Mouse (Mus musculus) stomach, embryonic 14.5 days (tissue): Measurements from ENCODE around the gene Hnrnpa3. TPM values are rescaled to one million over a fixed set of nuclear protein-coding genes. Genes with fewer than 3 reads are reported as not detected.
"Not testable (repeated sequence)": the region's sequence is repeated elsewhere in the genome, so short reads cannot be mapped to it uniquely, and the experiment has no call there.

Experiments
- ATAC-seq: fragments of 200-750 bp; cut with Nextera tagmentation; 2 replicates; pipeline ENCODE4 v1.8.0; 2017; ENCODE audit warnings: low read depth, moderate TSS enrichment; ENCODE audit not compliant: insufficient number of reproducible peaks, insufficient read depth, low FRiP score
- H3K27ac ChIP-seq: fragments of 300-500 bp; sonication (generic); 2 replicates; pipeline ENCODE4 v1.5.1; 2014; ENCODE audit warnings: mild to moderate bottlenecking, low read length, moderate library complexity, mixed read lengths
- H3K27me3 ChIP-seq: fragments of 300-500 bp; sonication (generic); 2 replicates; pipeline ENCODE4 v1.6.1; 2014; ENCODE audit warnings: low read length, control low read depth, mixed read lengths; ENCODE audit not compliant: control insufficient read depth, insufficient read depth
- H3K36me3 ChIP-seq: fragments of 300-500 bp; sonication (generic); 2 replicates; pipeline ENCODE4 v1.6.1; 2014; ENCODE audit warnings: mild to moderate bottlenecking, control low read depth, low read length, moderate library complexity, mixed read lengths; ENCODE audit not compliant: control insufficient read depth, insufficient read depth
- H3K4me1 ChIP-seq: fragments of 300-500 bp; sonication (generic); 2 replicates; pipeline ENCODE4 v1.6.1; 2014; ENCODE audit warnings: low read length, control low read depth, mixed read lengths; ENCODE audit not compliant: control insufficient read depth, insufficient read depth
- H3K4me2 ChIP-seq: fragments of 300-500 bp; sonication (generic); replicated peaks from 2 replicates; pipeline ENCODE4 v1.6.1; 2014; ENCODE audit warnings: low read depth, low read length, control low read depth
- H3K4me3 ChIP-seq: fragments of 300-500 bp; sonication (generic); 2 replicates; pipeline ENCODE4 v1.5.1; 2014; ENCODE audit warnings: low read depth, low read length, control low read depth
- H3K9ac ChIP-seq: fragments of 300-500 bp; sonication (generic); replicated peaks from 2 replicates; pipeline ENCODE4 v1.6.1; 2014; ENCODE audit warnings: low read depth, mild to moderate bottlenecking, control low read depth, low read length, moderate library complexity, mixed read lengths
- H3K9me3 ChIP-seq: fragments of 300-500 bp; sonication (generic); 2 replicates; pipeline ENCODE4 v1.6.1; 2016; ENCODE audit warnings: low read depth, low read length, control low read depth; ENCODE audit not compliant: control insufficient read depth
- WGBS: fragments of 180-500 bp; shearing (Covaris S2); extraction: QIAGEN DNeasy Blood & Tissue Kit; methylation state at CpG from one replicate; pipeline ENCODE4 v1.1.7; 2014; 5-methylcytosine and 5-hydroxymethylcytosine counted together
- polyA plus RNA-seq: library from polyadenylated mRNA; unstranded; fragments of >200 nt; fragmentation: Nextera tagmentation; extraction: Ambion mirVana; gene quantifications from 2 replicates; pipeline ENCODE4 v1.2.1, GENCODE M21; 2014

Gene Hnrnpa3
- polyA plus RNA-seq = 247 and 253 TPM in 2 replicates

GRCm38 (mm10) chr2:75658727-75659628, at the start of gene Hnrnpa3:
Gene Hnrnpa3 (plus strand): TSS chr2:75659261.
- Histone ChIP-seq H3K4me3 (peak within 1 kb of the TSS; percentile 86), H3K9me3 (no peaks in the 10 kb centered on the region), H3K27me3 (no peaks in the 10 kb centered on the region), H3K9ac (peak within 1 kb of the TSS; percentile 95), H3K4me1 (peaks cover 13% of the 10 kb centered on the region), H3K4me2 (peak within 1 kb of the TSS; percentile 92), H3K36me3 (peaks cover 27% of the 10 kb centered on the region), H3K27ac (peak within 1 kb of the TSS; percentile 99)
- under 1% methylated on average over 92 of the region's 102 CpGs for WGBS
- ATAC-seq = peak; percentile 95

GRCm38 (mm10) chr2:75609971-75610370, 49.1 kb upstream of the Hnrnpa3 start:
- Histone ChIP-seq H3K36me3 (no peaks in the 10 kb centered on the region), H3K4me1 (peaks cover 16% of the 10 kb centered on the region), H3K4me3 (no peak overlapping the region), H3K27ac (peak overlapping the region; percentile 33; the same call in 1 of the 2 replicates), H3K27me3 (no peaks in the 10 kb centered on the region), H3K4me2 (peak overlapping the region; percentile 49), H3K9ac (0 out of 2 replicates have a peak overlapping the region, but pooled peaks have one; percentile 14), H3K9me3 (no peaks in the 10 kb centered on the region)
- 71% methylated on average over 15 of the region's 15 CpGs for WGBS
- ATAC-seq = no peak

- not testable (repeated sequence) for ATAC-seq, H3K9ac ChIP-seq, H3K27me3 ChIP-seq, H3K36me3 ChIP-seq, H3K4me3 ChIP-seq, H3K9me3 ChIP-seq, H3K4me2 ChIP-seq, H3K27ac ChIP-seq
- WGBS = 85% methylated on average over 7 of the region's 7 CpGs
- peaks cover 16% of the 10 kb centered on the region for H3K4me1 ChIP-seq
Observed at GRCm38 (mm10) chr2:75610602-75611001, 48.5 kb upstream of the Hnrnpa3 start.

DNA sequence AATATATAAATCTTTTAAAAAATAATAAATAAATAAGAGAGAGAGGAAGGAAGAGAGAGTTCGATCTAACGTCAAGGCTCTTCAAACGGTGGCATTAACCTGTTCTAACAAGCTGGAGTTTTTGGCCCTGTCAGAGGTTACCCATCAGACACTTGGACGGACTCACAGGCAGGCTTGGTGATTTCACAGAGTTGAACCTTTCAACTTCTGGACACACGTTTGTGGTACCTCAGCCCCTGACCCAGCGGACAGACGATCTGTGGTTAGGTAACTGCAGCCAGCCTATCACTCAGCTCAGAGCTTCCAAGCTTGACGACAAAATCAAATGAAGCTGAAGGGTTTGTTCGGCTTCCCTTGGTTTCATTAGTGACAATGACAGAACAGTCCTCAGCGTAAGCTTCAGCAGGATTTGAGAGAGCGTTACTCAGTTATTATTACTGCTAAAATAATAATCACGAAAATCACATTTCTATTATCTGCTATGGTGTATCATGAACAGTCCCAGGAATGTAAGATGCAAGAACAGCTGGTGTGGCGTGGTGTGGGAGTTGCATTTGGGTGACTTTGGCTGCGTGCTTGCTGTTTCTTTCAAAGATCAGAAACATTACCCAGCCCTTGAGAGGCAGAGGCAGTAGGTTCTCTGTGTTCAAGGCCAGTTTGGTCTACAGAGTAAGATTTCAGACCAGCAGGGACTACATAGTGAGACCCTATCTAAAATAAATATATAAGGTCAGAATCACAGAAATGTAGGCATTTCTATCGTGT, 47.8 kb upstream of the Hnrnpa3 start:
- no peak overlapping the region for H3K4me2 ChIP-seq
- H3K27ac ChIP-seq = no peak overlapping the region
- WGBS = 80% methylated on average over 15 of the region's 15 CpGs
- H3K27me3 ChIP-seq = no peaks in the 10 kb centered on the region
- no peak overlapping the region for H3K4me3 ChIP-seq
- no peaks in the 10 kb centered on the region for H3K9me3 ChIP-seq
- H3K36me3 ChIP-seq = no peaks in the 10 kb centered on the region
- no peak overlapping the region for H3K9ac ChIP-seq
- H3K4me1 ChIP-seq = peaks cover 16% of the 10 kb centered on the region
- ATAC-seq = no peak

- no peak overlapping the region for H3K4me3 ChIP-seq
- no peaks in the 10 kb centered on the region for H3K36me3 ChIP-seq
- H3K4me2 ChIP-seq = no peak overlapping the region
- H3K9me3 ChIP-seq = no peaks in the 10 kb centered on the region
- no peak overlapping the region for H3K27ac ChIP-seq
- 85% methylated on average over 2 of the region's 2 CpGs for WGBS
- H3K27me3 ChIP-seq = no peaks in the 10 kb centered on the region
- peaks cover 16% of the 10 kb centered on the region for H3K4me1 ChIP-seq
- no peak for ATAC-seq
- H3K9ac ChIP-seq = no peak overlapping the region
Observed at GRCm38 (mm10) chr2:75612006-75612405, 47.1 kb upstream of the Hnrnpa3 start.

DNA sequence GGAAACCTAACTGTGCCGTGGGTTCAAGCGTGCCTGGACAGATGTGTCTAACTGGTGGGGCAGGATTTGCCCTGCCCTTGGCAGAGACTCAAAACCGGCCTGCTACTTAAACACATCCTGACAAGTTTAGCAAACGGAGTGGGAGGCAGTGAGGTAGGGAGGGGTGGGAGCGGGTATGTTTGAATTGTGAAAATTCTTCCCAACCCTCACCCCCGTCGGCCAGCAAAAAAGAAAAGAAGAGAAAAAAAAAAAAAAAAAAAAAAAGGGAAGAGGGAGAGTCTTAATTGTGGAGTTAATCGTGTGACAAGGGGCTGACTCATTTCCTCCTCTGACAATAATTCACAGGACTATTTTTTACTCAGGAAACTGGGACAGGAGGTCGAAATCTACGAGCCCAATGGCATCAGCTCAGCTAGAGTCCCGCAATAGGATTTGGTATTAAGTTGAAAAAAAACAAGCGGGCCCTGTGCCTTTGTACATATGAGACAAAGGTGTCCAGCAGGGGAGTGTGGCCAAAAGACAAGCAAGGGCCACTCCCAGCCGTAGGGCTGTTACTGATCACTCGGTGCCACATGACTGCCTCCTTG, 46.0 kb upstream of the Hnrnpa3 start:
- WGBS = 18% methylated on average over 14 of the region's 14 CpGs
- Histone ChIP-seq H3K27ac (peak overlapping the region; percentile 67; the same call in 1 of the 2 replicates), H3K4me2 (0 out of 2 replicates have a peak overlapping the region, but pooled peaks have one; percentile 20), H3K4me1 (peaks cover 17% of the 10 kb centered on the region), H3K36me3 (no peaks in the 10 kb centered on the region), H3K27me3 (no peaks in the 10 kb centered on the region), H3K9me3 (no peaks in the 10 kb centered on the region), H3K4me3 (no peak overlapping the region), H3K9ac (no peak overlapping the region; the same call in 1 of the 2 replicates)
- peak; percentile 75 for ATAC-seq

DNA sequence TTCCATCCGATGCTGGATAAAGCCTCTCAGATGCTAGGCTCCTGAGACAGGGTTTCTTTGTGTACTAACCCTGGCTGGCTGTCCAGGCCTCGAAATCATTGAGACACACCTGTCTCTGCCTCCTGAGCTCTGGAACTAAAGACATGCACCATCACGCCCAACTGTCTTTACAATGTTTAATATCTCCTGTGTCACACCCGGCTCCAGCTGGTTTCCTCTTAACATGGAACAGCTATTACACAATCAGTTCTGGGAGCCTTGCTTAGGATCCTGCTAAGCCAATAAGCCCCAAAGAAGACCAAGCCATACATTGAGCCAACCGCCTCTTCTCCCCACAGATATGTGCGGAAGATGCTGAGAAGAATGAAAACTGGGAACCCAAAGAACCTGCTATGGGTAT, 44.5 kb upstream of the Hnrnpa3 start:
- Histone ChIP-seq H3K9ac (no peak overlapping the region), H3K36me3 (no peaks in the 10 kb centered on the region), H3K4me1 (peaks cover 19% of the 10 kb centered on the region), H3K9me3 (no peaks in the 10 kb centered on the region), H3K4me2 (no peak overlapping the region), H3K4me3 (no peak overlapping the region), H3K27ac (no peak overlapping the region), H3K27me3 (no peaks in the 10 kb centered on the region)
- 79% methylated on average over 6 of the region's 6 CpGs for WGBS
- ATAC-seq = no peak

- Histone ChIP-seq H3K27ac (no peak overlapping the region), H3K4me1 (peaks cover 13% of the 10 kb centered on the region), H3K27me3 (no peaks in the 10 kb centered on the region), H3K36me3 (no peaks in the 10 kb centered on the region), H3K9me3 (no peaks in the 10 kb centered on the region), H3K9ac (no peak overlapping the region), H3K4me3 (no peak overlapping the region), H3K4me2 (no peak overlapping the region)
- no peak for ATAC-seq
- 89% methylated on average over 8 of the region's 8 CpGs for WGBS
Observed at GRCm38 (mm10) chr2:75616911-75617310, 42.1 kb upstream of the Hnrnpa3 start.
